Mouse (Mus musculus) ES-E14 (cell line): ENCODE results near the gene Pmvk. TPM values are rescaled to one million over a fixed set of nuclear protein-coding genes. Genes with fewer than 3 reads are reported as not detected.

Experiments
- DNase-seq: peaks from one replicate; pipeline ENCODE4 v3.0.0-alpha.2; 2013; ENCODE audit warnings: low read depth, low spot score
- H3K27ac ChIP-seq: 2 replicates; pipeline ENCODE4 v1.5.1; 2012; ENCODE audit warnings: low read depth, mild to moderate bottlenecking, low read length, moderate library complexity, mixed read lengths; ENCODE audit not compliant: poor library complexity, insufficient read depth, severe bottlenecking
- H3K36me3 ChIP-seq: 2 replicates; pipeline ENCODE4 v1.6.1; 2012; ENCODE audit warnings: mild to moderate bottlenecking, low read length, moderate library complexity, mixed read lengths; ENCODE audit not compliant: control insufficient read depth, poor library complexity, insufficient read depth, severe bottlenecking
- H3K4me1 ChIP-seq, 2 experiments: fragments of 150-350 bp in 1 of 2; sonication (generic) in 1 of 2; 2 replicates each; pipeline ENCODE4 v1.6.1; 2012; ENCODE audit warnings: low read length in 2 of 2, mild to moderate bottlenecking in 1 of 2, mixed read lengths in 1 of 2; ENCODE audit not compliant: control insufficient read depth in 2 of 2, insufficient read depth in 2 of 2, poor library complexity in 1 of 2
- H3K4me3 ChIP-seq, 2 experiments: fragments of 150-350 bp in 1 of 2; sonication (generic) in 1 of 2; 2 replicates each; pipeline ENCODE4 v1.5.1; 2012; ENCODE audit warnings: low read length in 2 of 2, low read depth in 1 of 2, mild to moderate bottlenecking in 1 of 2, mixed read lengths in 1 of 2; ENCODE audit not compliant: insufficient read depth in 1 of 2, poor library complexity in 1 of 2, severe bottlenecking in 1 of 2
- H3K9ac ChIP-seq: 2 replicates; pipeline ENCODE4 v1.6.1; 2012; ENCODE audit warnings: low read depth, mild to moderate bottlenecking, low read length, mixed read lengths; ENCODE audit not compliant: poor library complexity, insufficient read depth, severe bottlenecking
- H3K9me3 ChIP-seq: fragments of 150-350 bp; sonication (generic); 2 replicates; pipeline ENCODE4 v1.6.1; 2012; ENCODE audit warnings: low read depth, mild to moderate bottlenecking, low read length; ENCODE audit not compliant: control insufficient read depth, insufficient read depth
- CHD2 ChIP-seq: IDR thresholded peaks from 2 replicates; pipeline ENCODE4 v1.6.1; 2014; ENCODE audit warnings: mild to moderate bottlenecking, low read depth, low read length, inconsistent platforms
- HCFC1 ChIP-seq: IDR thresholded peaks from 2 replicates; pipeline ENCODE4 v1.6.1; 2012; ENCODE audit warnings: low read length, inconsistent platforms, borderline replicate concordance; ENCODE audit not compliant: insufficient read depth
- MAFK ChIP-seq: IDR thresholded peaks from 2 replicates; pipeline ENCODE4 v1.6.1; 2014; ENCODE audit warnings: mild to moderate bottlenecking, low read depth, low read length, inconsistent platforms; ENCODE audit not compliant: insufficient read depth
- ZC3H11A ChIP-seq: IDR thresholded peaks from 2 replicates; pipeline ENCODE4 v1.6.1; 2012; ENCODE audit warnings: low read depth, mild to moderate bottlenecking, inconsistent platforms, low read length, borderline replicate concordance
- ZNF384 ChIP-seq: IDR thresholded peaks from 2 replicates; pipeline ENCODE4 v1.6.1; 2012; ENCODE audit warnings: low read depth, low read length, inconsistent platforms
- in situ Hi-C, 2 experiments: fragments of 600-800 bp; cut with MboI; formaldehyde crosslinking; loops; one replicate each; pipeline ENCODE4 v1.15.1; 2025; ENCODE audit warnings: low sequenced_read_pairs in 2 of 2, inconsistent platforms in 1 of 2; ENCODE audit not compliant: unreplicated experiment in 2 of 2
- total RNA-seq: library from RNA; depleted of rRNA; stranded (reverse); fragments of 300-350 nt; gene quantifications from 2 replicates; pipeline ENCODE4 v1.2.3, GENCODE M21; 2012

The Pmvk gene
- total RNA-seq, 1 experiment, result 38.6 TPM

- H3K27ac ChIP-seq, result no peak overlapping the region
- TF ChIP-seq ZNF384, result no peak
- TF ChIP-seq MAFK, result no peak
- TF ChIP-seq ZC3H11A, result no peak
- DNase-seq, result no peak
- peaks cover 0 to 4% of the 10 kb centered on the region in 2 experiments; a peak in 1 of 4 replicates for H3K4me1 ChIP-seq
- no peak overlapping the region for H3K4me3 ChIP-seq
- in situ Hi-C loops, result no loop called here
- no peak overlapping the region for H3K9ac ChIP-seq
- no peaks in the 10 kb centered on the region for H3K9me3 ChIP-seq
- no peaks in the 10 kb centered on the region for H3K36me3 ChIP-seq
Measured at GRCm38 (mm10) chr3:89494630-89495029, 40.3 kb downstream of the Pmvk start.

- Histone ChIP-seq H3K9ac (no peak overlapping the region), H3K4me1 (peaks cover 0 to 4% of the 10 kb centered on the region in 2 experiments; a peak in 1 of 4 replicates), H3K9me3 (no peaks in the 10 kb centered on the region), H3K4me3 (no peak overlapping the region), H3K27ac (no peak overlapping the region), H3K36me3 (no peaks in the 10 kb centered on the region)
- DNase-seq, result no peak
- in situ Hi-C loops, result no loop called here
- TF ChIP-seq CHD2 (no peak), MAFK (no peak), HCFC1 (no peak), ZC3H11A (no peak), ZNF384 (no peak)
Measured at GRCm38 (mm10) chr3:89496366-89496765, 42.0 kb downstream of the Pmvk start.

- Histone ChIP-seq H3K36me3 (no peaks in the 10 kb centered on the region), H3K27ac (no peak overlapping the region), H3K4me3 (no peak overlapping the region), H3K9ac (no peak overlapping the region), H3K9me3 (no peaks in the 10 kb centered on the region), H3K4me1 (peaks cover 0 to 2% of the 10 kb centered on the region in 2 experiments; a peak in 1 of 4 replicates)
- TF ChIP-seq ZC3H11A, result no peak
- TF ChIP-seq ZNF384, result no peak
- TF ChIP-seq MAFK, result no peak
- TF ChIP-seq CHD2, result no peak
- no peak for TF ChIP-seq HCFC1
- no peak for DNase-seq
- in situ Hi-C loops, result loop anchor here in 1 of 2 experiments (10.0 kb wide), 1 partner anchor 365 kb away; no protein-coding TSS in a partner anchor
Measured at GRCm38 (mm10) chr3:89499696-89500095, 45.4 kb downstream of the Pmvk start.

DNA sequence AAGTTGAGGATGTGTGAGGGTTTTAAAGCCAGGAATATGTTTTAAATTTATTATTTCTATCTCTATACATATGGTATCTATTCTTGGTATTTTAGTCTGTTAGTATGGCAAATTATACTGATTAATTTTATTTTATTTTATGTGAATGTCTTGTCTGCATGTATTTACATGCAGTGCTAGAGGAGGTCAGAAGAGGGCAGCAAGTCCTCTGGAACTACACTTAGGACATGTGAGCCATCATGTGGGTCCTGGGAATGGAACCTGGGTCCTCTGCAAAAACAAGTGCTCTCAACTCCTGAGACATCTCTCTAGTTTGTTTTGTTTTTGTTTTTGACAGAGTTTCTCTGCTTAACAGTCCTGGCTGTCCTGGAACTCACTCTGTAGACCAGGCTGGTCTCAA, 47.1 kb downstream of the Pmvk start:
- TF ChIP-seq HCFC1 (no peak), CHD2 (no peak), ZNF384 (no peak), ZC3H11A (no peak), MAFK (no peak)
- Histone ChIP-seq H3K9me3 (no peaks in the 10 kb centered on the region), H3K36me3 (no peaks in the 10 kb centered on the region), H3K27ac (no peak overlapping the region), H3K4me1 (peaks cover 0 to 2% of the 10 kb centered on the region in 2 experiments; a peak in 1 of 4 replicates), H3K4me3 (no peak overlapping the region), H3K9ac (no peak overlapping the region)
- no peak for DNase-seq
- in situ Hi-C loops, result loop anchor here in 1 of 2 experiments (10.0 kb wide), 1 partner anchor 363 kb away; no protein-coding TSS in a partner anchor
